Mouse (Mus musculus) testis, adult 2 months (tissue): ENCODE results near the gene Golim4. TPM values are rescaled to one million over a fixed set of nuclear protein-coding genes. Genes with fewer than 3 reads are reported as not detected.

ENCODE experiments used
- H3K27ac ChIP-seq: fragments of 200-500 bp; 2 replicates; pipeline ENCODE4 v1.5.1; 2012; ENCODE audit warnings: low read depth, low read length; ENCODE audit not compliant: control insufficient read depth, insufficient read depth
- H3K27me3 ChIP-seq: fragments of 200-500 bp; 2 replicates; pipeline ENCODE4 v1.6.1; 2012; ENCODE audit warnings: mild to moderate bottlenecking, low read length, moderate library complexity; ENCODE audit not compliant: control insufficient read depth, insufficient read depth
- H3K36me3 ChIP-seq: fragments of 200-500 bp; 2 replicates; pipeline ENCODE4 v1.6.1; 2012; ENCODE audit warnings: mild to moderate bottlenecking, low read length; ENCODE audit not compliant: control insufficient read depth, insufficient read depth
- H3K4me1 ChIP-seq: fragments of 200-500 bp; 2 replicates; pipeline ENCODE4 v1.6.1; 2012; ENCODE audit warnings: low read length; ENCODE audit not compliant: control insufficient read depth, insufficient read depth
- H3K4me3 ChIP-seq: fragments of 200-500 bp; 2 replicates; pipeline ENCODE4 v1.5.1; 2012; ENCODE audit warnings: low read depth, mild to moderate bottlenecking, low read length, moderate library complexity, mixed read lengths; ENCODE audit not compliant: control insufficient read depth
- CTCF ChIP-seq: fragments of 200-500 bp; IDR thresholded peaks from 2 replicates; pipeline ENCODE4 v1.5.1; 2012; ENCODE audit warnings: low read depth, mild to moderate bottlenecking, inconsistent platforms, low read length, moderate library complexity; ENCODE audit not compliant: control insufficient read depth, insufficient read depth, insufficient replicate concordance
- POLR2A ChIP-seq: fragments of 200-500 bp; IDR thresholded peaks from 2 replicates; pipeline ENCODE4 v1.6.1; 2012; ENCODE audit warnings: low read depth, mild to moderate bottlenecking, inconsistent platforms, low read length, moderate library complexity; ENCODE audit not compliant: control insufficient read depth
- polyA plus RNA-seq: library from polyadenylated mRNA; depleted of rRNA; stranded (reverse); fragments of >200 nt; gene quantifications from 2 replicates; pipeline ENCODE4 v1.2.3, GENCODE M21; 2012; rRNA removed

Gene Golim4
- polyA plus RNA-seq, 1 experiment = 2.2 TPM

DNA sequence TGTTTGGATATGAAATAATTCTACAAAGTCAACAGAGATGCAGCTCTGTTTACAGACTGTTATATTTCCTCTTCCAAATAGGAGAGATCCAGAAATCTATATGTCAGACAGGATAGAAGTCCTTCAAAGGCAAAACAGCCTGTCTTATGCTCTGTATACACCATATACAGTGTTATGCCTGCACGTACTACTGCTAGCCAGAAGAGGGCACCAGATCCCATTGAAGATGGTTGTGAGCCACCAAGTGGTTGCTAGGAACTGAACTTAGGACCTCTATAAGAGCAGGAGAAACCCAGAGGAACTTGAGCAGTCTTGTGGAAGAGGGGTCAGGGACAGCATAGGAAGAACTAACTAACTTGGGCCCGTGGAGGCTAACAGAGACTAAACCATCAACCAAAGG is 77.5 kb downstream of the Golim4 start:
- no peak overlapping the region for H3K4me3 ChIP-seq
- no peak overlapping the region for H3K27ac ChIP-seq
- no peaks in the 10 kb centered on the region for H3K4me1 ChIP-seq
- TF ChIP-seq POLR2A = no peak
- TF ChIP-seq CTCF = no peak
- no peaks in the 10 kb centered on the region for H3K27me3 ChIP-seq
- H3K36me3 ChIP-seq = no peaks in the 10 kb centered on the region

GRCm38 (mm10) chr3:75868886-75869285 is 87.9 kb downstream of the Golim4 start:
- Histone ChIP-seq H3K27me3 (no peaks in the 10 kb centered on the region), H3K4me3 (no peak overlapping the region), H3K4me1 (no peaks in the 10 kb centered on the region), H3K27ac (no peak overlapping the region), H3K36me3 (no peaks in the 10 kb centered on the region)
- TF ChIP-seq CTCF = no peak
- TF ChIP-seq POLR2A = no peak

- Histone ChIP-seq H3K27ac (no peak overlapping the region), H3K36me3 (no peaks in the 10 kb centered on the region), H3K27me3 (no peaks in the 10 kb centered on the region), H3K4me3 (no peak overlapping the region), H3K4me1 (peaks cover 5% of the 10 kb centered on the region)
- TF ChIP-seq CTCF (no peak), POLR2A (no peak)
These were observed 92.5 kb downstream of the Golim4 start for GRCm38 (mm10) chr3:75864203-75864602.

DNA sequence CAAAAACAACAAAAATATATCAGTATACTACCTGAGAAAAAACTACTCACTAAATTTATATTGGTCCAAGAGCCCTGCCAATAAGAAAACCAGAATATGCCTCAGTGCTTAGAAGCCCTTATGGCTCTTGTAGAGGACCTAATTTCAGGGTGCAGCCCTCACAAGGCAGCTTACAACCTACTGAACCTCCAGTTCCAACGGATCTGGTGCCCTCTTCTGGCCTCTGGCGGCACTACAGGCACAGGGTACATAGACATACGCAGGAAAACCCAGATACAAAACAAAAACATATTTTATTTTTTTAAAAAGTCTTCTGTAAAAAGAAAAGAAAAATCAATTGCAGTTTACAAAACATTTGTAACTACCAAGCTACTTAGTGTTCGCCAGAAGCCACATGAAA is 95.1 kb downstream of the Golim4 start:
- no peak overlapping the region; the same call in 1 of the 2 replicates for H3K4me3 ChIP-seq
- no peaks in the 10 kb centered on the region for H3K36me3 ChIP-seq
- peaks cover 5% of the 10 kb centered on the region for H3K4me1 ChIP-seq
- TF ChIP-seq CTCF (peak; percentile 86; the same call in 1 of the 2 replicates), POLR2A (no peak)
- H3K27ac ChIP-seq = no peak overlapping the region
- H3K27me3 ChIP-seq = no peaks in the 10 kb centered on the region

- Histone ChIP-seq H3K27ac (no peak overlapping the region), H3K4me1 (peaks cover 5% of the 10 kb centered on the region), H3K27me3 (no peaks in the 10 kb centered on the region), H3K4me3 (no peak overlapping the region), H3K36me3 (no peaks in the 10 kb centered on the region)
- no peak for TF ChIP-seq CTCF
- no peak for TF ChIP-seq POLR2A
These were observed 96.0 kb downstream of the Golim4 start for GRCm38 (mm10) chr3:75860760-75861159.

- TF ChIP-seq POLR2A (no peak), CTCF (no peak)
- Histone ChIP-seq H3K4me1 (no peaks in the 10 kb centered on the region), H3K27ac (no peak overlapping the region), H3K4me3 (no peak overlapping the region), H3K36me3 (no peaks in the 10 kb centered on the region), H3K27me3 (no peaks in the 10 kb centered on the region)
These were observed 121.3 kb downstream of the Golim4 start for GRCm38 (mm10) chr3:75835286-75835967.

DNA sequence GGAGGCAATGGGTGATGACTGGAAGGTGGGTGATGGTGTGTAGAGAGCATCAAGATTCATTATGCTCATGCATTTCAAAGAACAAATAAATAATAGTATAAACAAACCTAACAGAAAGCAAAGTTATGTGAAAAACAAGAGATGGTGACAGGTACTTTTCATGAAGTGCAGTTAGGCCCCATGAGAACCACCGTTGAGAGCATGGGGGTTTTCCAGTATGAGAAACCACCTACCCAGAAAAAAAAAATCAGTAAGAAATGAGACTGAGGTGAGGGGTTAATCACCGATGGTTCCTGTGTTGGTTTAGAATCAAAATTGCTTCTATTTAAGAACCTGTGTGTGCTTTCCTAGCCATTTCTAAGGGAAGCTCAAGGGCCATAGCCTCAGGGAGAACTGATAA is 121.9 kb downstream of the Golim4 start:
- H3K4me1 ChIP-seq = no peaks in the 10 kb centered on the region
- H3K27ac ChIP-seq = no peak overlapping the region

More for the DNA sequence above, 121.9 kb downstream of the Golim4 start:
- no peak for TF ChIP-seq CTCF
- no peak for TF ChIP-seq POLR2A
- H3K36me3 ChIP-seq = no peaks in the 10 kb centered on the region
- H3K4me3 ChIP-seq = no peak overlapping the region
- H3K27me3 ChIP-seq = no peaks in the 10 kb centered on the region

Other genes with a start within 250 kb of the Golim4 start
- gene Gm29133, start 208.8 kb downstream of the Golim4 start, polyA plus RNA-seq = not detected in 2 replicates
- gene Fstl5, start 117.3 kb upstream of the Golim4 start, polyA plus RNA-seq = 0.32 and 0.35 TPM in 2 replicates